Mouse (Mus musculus) yolk sac, embryonic 10.5 days (tissue): Measurements from ENCODE around the gene Pcgf1.

Experiments
- DNase-seq: peaks from one replicate; pipeline ENCODE4 v3.0.0-alpha.2; 2017; ENCODE audit warnings: low spot score

Pcgf1 gene

DNA sequence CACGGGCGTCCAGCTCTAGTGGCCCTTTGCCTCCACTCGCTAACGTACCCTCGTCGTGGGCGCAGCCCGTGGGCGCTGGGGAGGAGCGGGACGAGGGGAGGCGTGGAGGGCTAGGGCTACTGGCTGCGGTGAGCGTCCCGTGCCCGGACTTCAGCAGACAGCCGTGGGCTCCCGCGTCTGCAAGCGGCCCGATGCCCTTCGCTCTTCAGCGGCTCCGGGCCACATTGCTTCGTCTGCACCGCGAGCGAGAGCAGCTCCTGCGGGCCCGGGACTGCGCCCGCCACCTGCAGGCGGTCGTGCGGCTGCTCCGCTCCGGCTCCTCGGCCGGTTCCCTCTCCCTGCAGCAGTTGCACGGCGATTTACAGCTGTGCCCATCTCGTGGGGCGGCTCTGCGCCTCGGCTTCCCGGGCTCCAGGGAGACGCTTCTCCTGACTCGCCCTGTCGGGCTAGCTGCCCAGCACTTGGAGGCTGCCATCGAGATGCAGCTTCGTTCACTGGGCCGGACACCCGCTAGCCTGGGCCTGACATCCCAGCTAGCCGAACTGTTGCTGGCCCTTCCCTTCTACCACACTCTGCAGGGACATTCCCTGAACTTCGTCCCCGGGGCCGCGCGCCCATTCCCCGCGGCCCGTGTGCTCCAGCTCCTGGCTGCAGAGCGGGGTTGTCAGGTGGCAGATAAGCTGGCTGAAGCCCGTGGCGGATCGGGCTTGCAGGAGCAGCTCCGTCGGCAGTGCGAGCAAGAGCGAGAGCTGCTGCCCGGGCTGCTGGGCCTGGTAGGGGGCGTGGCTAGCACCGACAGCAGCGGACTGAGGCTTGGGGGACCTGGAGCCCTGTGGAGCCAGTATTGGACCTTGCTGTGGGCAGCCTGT lies 24.3 kb downstream of the Pcgf1 start:
- DNase-seq = peak; percentile 75

DNA sequence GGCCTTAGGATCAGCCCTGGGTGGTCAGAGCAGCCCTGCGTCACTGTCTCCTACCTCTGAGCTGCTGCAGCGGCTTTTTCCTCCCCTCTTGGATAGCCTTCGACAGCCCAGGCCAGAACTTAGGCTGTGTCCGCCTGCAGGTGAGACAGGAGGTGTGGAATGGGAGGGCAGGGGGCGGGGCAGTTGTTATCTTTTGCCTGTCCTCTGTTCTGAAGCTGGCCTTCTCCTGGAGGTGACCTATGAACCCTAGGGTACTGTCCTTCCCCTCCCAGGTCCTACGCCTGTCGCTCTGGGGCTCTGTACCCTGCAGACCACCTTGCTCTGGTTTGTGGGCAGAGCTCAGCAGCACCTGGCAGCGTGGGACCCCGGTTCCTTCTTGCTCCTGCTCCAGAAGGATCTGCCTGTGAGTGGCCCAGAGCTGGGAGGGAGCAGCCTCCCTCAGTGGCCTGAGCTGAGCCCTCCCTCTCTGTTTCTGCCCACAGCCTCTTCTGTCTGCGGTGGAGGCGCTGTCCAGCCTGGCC lies 25.5 kb downstream of the Pcgf1 start:
- DNase-seq = peak; percentile 87

DNA sequence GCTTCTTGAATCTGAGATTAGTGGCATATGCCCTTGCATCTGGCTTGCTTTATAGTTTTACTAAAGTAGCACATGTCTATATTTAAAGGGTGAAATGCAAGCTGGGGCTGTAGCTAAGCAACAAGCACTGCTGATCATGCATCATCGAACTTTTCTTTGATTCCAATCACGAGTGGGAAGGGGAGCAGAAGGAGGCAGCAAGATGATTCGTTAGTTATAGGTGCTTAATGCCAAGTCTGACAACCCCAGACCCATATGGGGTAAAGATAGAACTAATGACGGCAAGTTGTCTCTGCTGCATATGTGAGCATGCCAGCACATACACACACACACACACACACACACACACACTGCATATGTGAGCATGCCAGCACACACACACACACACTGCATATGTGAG lies 26.5 kb downstream of the Pcgf1 start:
- DNase-seq = no peak

DNA sequence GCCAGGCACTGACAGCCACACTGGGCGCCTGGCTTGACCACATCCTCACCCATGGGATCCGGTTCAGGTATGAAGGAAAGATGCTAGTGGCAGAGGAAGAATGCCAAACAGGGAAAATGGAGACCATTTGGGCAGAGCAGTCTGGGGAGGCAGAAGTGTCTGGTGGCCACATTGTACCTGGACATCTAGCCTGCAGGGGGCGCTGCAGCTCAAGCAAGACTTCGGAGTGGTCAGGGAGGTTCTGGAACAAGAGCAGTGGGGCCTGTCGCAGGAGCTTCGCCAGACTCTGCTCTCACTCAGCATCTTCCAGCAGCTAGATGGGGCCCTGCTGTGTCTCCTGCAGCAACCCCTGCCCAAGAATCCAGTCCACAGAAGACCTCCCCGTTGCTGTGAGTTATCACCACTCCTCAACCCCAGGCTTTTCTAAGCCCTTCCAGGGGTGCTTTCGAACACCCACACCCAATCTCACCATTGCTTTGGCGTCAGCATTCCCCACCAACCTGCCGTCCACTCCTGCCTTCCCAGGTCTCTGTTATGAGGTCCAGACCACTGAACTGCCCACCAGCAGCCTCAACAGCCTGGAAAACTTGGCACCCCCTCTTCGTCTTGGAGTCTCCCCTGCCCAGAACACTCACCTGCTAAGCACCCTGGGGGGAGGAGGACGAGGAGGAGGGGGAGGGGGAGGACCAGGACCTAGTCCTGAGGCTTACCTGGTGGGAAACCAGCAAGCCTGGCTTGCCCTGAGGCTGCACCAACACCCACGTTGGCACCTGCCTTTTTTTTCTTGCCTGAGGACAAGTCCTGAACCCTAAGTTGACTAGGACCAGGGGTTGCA lies 30.1 kb downstream of the Pcgf1 start:
- DNase-seq = no peak

DNA sequence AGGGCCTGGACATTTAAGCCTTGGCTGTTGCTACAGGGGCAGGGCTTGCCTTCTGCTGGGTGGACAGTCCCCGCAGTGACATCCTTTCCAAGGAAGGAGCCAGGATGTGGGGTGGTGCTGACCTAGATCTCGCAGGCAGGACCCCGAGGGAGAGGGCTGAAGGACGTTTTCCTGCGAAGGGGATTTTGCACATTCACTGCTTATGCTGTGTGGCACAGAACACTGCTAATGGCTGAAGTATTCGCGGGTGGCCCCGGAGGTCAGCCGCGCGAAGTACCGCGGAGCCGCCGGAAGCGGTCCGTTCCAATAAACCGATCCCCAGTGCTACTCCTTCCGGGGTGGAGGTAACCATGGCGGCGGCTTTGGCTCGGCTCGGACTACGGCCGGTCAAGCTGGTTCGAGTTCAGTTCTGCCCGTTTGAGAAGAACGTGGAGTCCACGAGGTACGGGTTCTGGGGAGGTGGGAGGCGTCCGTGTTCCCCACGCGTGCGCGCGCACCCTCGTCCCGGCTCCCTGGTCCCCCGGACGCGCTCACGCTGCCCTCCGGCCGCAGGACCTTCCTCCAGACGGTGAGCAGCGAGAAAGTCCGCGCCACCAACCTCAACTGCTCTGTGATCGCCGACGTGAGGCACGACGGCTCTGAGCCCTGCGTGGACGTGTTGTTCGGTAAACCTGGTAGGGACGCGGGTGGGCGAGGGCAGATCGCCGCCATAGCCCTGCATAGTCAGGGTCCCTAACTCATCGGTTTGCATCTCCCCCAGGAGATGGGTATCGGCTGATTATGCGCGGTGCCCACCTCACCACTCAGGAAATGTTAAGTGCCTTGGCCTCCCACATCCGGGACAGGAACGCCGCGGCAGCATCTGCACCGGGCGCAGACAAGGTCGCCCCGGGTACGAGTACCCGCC lies 31.3 kb downstream of the Pcgf1 start, which contains the start of gene Mrpl53:
Mrpl53 (plus strand) TSS at position 279 of the 907 bp plus-strand sequence.
- peak; percentile 83 for DNase-seq

DNA sequence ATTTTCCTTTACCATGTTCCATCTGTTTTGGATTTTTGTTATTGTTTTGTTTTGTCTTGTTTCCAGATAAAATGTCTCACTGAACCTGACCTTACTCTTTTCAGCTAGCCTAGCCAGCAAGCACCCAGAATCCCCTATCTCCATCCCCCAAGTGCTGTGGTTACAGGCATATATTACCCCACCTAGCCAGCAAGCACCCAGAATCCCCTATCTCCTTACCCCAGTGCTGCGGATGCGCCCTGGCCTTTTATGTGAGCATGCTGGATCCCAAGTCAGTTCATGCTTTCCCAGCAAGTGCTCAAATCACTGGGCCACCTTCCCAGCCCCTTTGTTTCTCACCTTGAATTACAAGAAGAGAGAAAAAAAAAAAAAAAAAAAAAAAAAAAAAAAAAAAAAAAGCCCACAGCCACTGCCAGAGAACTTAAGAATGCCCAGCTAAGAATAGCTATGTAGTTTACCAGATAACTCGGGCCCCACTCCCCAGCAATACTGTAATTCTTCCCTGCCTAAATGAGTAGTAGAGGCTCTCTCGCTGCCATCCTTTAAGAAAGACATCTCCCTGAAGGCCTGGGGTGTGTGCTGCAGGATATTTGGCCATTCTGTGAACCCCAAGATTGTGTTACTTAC lies 34.0 kb downstream of the Pcgf1 start:
- DNase-seq = no peak

DNA sequence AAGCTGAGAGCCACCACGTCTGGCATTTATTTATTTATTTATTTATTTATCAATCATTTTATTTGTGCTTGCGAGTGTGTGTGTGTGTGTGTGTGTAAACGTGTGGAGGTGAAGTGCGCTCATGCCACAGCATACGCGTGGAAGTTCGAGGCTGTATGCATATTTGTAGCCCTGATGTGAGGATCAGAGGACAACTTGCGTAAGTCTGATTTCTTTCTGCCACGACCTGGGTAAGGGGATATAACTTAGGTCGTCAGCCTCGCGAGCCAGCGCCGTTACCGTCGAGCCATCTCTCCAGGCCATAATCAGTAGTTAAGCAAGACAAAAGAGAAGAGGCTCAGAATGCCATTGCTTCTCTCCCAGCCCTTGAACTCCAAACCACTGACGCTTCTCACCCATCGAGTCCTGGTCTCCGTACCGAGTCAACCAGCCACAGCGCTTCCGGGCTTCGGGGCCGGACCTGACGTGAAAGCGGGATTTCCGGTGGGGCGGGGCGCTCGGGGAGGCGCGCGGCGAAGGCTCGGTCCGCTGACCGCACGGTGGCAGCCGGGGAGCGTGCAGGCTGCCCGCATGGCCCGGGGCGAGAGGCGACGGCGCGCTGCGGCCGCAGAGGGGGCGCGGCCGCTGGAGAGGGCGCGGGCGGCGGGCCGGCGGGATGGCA lies 37.5 kb downstream of the Pcgf1 start, which contains the start of gene Mogs:
Mogs (plus strand) TSS at position 486 of the 661 bp plus-strand sequence.
- DNase-seq = peak; percentile 92

DNA sequence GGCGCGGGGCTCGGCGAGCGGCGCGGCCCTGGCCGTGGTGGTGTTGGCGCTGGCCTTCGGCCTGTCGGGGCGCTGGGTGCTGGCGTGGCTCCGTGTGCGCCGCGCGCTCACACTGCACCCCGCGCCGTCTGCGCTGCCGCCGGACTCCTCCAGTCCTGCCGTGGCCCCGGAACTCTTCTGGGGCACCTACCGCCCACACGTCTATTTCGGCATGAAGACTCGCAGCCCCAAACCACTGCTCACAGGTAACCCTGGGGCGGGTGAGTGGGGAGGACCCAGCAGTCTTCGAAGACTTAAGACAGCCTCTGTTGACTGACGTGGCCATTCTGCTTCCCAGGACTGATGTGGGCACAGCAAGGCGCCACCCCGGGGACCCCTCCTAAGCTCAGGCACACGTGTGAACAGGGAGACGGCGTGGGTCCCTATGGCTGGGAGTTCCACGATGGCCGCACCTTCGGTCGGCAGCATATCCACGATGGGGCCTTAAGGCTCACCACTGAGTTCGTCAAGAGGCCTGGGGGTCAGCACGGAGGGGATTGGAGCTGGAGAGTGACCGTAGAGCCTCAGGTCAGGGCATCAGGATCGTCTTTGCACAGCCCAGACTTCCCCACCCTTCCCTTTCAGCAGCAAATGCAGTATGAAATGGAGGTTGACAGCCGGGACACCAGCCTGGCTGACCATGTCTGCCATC lies 38.2 kb downstream of the Pcgf1 start:
- DNase-seq = no peak

DNA sequence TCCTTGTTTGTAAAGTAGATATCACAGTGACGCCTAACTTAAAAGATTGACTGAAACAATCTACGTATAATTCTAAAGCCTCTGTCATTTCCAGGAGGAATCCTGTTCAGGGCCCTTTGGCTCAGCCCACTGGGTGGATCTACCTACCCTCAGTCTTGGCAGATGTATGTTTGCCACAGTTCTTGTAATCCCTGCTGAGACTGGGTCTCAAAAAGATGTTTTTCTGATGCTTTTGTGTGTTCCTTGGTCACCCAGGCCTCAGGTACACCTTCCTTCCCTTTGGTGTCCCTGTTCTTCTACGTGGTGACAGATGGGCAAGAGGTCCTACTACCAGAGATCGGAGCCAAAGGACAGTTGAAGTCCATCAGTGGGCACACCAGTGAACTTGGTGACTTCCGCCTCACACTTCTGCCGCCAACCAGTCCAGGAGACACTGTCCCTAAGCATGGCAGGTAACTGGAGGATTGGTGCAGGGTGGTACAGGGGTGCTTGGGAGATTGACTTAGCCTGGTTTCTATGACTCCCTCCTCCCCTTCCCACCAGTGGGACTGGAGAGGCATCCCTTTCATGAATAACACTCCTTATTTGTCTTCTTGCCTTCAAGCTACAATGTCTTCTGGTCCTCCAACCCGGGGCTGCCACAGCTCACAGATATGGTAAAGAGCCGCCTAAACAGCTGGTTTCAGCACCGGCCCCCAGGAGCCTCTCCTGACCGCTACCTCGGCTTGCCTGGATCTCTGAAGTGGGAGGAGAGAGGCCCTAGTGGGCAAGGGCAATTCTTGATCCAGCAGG lies 38.9 kb downstream of the Pcgf1 start:
- DNase-seq = no peak

DNA sequence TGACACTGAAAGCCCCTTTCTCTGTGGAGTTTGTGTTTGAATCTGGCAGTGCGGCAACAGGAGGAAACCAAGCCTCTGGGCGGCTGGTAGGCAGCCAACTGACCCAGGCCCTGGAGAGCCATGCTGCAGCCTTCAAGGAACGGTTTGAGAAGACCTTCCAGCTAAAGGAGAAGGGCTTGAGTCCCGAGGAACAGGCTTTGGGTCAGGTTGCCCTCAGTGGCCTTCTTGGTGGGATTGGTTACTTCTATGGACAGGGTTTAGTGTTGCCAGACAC lies 39.4 kb downstream of the Pcgf1 start:
- DNase-seq = no peak

DNA sequence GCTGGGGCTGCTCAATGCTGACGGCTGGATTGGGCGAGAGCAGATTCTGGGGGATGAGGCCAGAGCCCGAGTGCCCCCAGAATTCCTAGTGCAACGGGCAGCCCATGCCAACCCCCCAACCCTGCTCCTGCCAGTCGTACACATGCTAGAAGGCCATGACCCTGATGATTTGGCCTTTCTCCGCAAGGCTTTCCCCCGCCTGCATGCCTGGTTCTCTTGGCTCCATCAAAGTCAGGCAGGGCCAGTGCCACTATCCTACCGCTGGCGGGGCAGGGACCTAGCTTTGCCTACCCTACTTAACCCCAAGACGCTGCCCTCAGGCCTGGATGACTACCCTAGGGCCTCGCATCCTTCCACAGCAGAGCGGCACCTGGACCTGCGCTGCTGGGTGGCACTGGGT lies 39.9 kb downstream of the Pcgf1 start:
- DNase-seq = no peak

DNA sequence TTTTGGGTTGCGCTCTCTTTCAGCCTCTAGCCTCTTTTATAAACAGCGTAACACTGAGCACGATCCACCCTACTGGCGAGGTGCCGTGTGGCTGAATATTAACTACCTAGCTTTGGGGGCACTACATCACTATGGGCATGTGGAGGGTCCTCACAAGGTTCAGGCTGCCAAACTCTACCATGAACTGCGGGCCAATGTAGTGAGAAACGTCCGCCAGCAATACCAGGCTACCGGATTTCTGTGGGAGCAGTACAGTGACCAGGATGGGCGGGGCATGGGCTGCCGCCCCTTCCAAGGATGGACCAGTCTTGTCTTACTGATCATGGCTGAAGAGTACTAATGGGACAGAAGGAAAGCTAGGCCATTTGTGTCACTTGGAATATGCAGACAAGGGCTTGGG lies 40.7 kb downstream of the Pcgf1 start:
- DNase-seq = no peak

DNA sequence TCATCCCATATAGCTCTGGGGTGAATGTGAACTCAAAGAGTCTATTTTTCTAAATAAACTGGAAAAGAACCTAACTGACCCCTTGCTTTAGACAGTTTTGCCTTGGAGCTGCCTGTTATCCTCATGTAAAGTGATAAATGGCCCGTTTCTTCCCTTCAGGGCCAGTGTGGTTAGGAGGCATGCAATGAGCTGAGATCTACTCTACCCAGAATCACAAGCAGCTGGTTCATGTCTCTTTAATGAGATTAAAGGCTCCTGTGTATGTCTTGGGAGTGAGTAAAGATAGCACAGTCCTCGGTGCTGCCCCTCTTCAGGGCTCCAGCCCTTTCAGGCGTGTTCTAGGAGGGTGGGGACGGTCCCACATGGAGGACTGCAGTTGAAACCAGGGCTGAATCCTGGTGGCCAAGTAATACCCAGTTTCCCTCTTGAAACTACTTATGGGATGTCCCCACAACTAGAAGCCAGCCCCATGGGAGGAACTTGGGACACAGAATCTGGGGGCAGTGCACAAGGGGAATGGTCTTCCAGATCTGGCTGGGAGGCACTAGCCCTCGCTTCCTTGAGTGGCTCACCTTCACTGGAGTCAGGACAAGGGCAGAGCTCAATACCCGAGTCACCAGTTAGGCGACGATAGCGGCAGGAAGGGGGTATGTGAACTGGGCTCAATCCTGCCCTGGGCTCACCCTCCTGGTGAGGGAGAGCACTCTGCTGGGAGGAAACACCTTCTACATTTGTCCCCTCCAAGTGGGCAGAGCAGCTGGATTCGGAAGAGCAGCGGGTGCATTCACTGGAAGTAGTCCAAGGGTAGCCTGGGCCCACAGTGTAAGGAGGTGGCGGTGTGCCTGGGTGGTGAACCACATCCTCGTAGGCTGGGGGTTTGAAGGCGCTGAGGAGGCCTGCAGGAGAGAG lies 41.4 kb downstream of the Pcgf1 start:
- no peak for DNase-seq

DNA sequence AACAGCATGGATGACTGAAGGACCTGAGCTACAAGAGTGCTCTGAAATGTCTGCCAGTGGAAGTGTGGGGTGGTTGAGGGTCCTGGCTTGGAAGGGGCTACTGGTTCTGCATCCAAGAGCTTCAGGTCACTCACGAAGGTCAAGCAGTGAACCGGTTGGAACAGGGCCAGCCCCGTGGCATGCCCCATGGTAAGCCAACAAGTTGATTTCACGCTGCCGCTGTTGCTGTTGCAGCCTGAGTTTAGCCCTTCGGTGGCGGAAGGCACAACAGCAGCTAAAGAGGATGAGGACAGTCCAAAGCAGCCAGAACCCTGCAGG lies 42.0 kb downstream of the Pcgf1 start:
- no peak for DNase-seq

DNA sequence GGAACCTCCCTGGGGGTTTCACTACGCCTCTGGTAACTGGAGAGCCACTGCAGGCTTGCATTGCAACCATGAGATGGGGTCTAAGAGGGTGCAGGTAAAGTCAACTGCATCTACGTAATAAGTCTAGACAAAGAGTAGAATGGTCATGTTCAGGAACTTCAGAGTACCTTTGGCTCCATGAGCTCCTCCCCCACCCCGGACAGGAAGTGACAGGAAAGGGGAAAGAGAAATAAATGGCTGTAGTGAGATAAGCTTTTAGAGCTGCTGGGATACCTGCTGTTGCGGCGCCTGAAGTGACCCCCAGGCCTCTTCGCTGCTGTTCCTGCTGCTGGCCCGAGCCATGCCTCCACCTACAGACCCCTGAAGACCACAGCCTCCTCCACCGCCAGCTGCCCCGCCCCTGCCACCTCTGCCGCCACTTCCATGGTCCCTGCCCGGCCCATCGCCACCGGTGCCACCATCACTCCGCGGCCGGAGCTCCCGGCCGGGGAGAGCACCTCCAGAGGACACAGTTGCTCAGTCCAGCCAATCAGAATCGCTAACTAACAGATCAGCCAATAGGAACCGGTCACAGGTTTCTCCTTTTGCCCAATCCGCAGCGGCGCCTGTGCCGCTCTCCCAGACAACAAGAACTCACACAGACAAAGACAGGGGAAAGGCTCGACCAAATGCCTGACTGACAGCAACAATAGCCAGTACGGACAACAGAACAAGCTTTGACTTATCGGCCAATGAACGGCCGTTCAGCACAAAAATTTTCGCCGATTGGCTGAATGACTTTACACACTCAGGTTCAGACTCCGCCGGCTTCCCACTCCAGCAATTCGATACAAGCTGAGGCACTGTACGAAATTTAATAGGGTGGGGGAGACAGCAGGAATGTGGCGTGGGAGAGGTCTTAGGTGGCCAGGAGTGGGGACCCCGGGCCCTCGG lies 43.5 kb downstream of the Pcgf1 start, which contains the start of gene Wbp1:
Wbp1 (minus strand) TSS at position 630 of the 933 bp plus-strand sequence.
- DNase-seq = peak; percentile 99

DNA sequence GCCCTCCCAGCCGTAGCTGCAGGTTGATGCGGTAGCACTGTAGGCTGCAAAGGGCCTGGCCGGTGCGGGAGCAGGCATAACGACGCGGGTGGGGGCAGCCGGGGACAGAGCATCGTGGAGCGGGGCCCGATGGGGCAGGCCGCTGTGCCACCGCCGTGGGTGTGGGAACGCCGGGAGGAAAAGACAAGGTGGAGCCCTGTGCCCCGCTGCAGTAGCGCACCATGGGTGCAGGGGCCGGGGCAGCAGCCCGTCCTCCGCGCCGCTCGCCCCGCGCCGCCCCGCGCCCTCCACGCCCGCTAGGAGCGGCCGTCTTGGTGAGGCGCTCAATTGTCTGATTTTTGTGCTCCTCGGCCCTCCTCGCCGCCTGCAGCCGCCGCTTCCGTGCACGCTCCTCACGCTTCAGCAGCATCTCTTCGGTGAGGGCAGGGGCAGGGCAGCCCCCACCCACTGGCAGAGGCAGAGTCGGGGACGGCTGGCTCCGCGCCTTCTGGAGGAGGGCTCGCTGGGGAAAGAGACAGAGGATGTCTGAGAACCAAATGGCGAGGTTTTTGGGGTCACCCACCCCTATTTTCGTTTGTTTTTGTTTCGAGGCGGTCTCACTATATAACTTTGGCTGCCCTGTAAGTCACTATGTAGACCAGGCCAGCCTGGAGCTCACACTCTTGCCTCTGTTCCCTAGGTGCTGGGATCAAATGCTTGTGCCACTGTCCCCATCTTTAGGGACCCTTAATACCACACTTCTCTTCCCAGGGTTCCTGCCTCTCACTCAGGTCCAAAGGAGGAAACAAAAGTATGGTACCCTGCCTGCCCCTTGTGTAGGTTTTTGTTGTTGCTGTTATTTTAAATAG lies 44.4 kb downstream of the Pcgf1 start:
- no peak for DNase-seq
